Mouse (Mus musculus) heart, embryonic 16.5 days (tissue): Measurements from ENCODE around the gene Adamtsl3. TPM values are rescaled to one million over a fixed set of nuclear protein-coding genes. Genes with fewer than 3 reads are reported as not detected.
"Not testable (repeated sequence)": the region's sequence is repeated elsewhere in the genome, so short reads cannot be mapped to it uniquely, and the experiment has no call there.

ENCODE experiments used
- ATAC-seq: fragments of 200-750 bp; cut with Nextera tagmentation; replicated peaks from 2 replicates; pipeline ENCODE4 v1.8.0; 2017; ENCODE audit warnings: moderate number of reproducible peaks; ENCODE audit not compliant: insufficient read depth, low FRiP score; ENCODE audit errors: extremely low read depth
- H3K27ac ChIP-seq: fragments of 300-500 bp; sonication (generic); 2 replicates; pipeline ENCODE4 v1.5.1; 2014; ENCODE audit warnings: mild to moderate bottlenecking, low read length, control low read depth, moderate library complexity
- H3K27me3 ChIP-seq: fragments of 300-500 bp; sonication (generic); 2 replicates; pipeline ENCODE4 v1.6.1; 2014; ENCODE audit warnings: low read length, mixed read lengths; ENCODE audit not compliant: control insufficient read depth, insufficient read depth
- H3K36me3 ChIP-seq: fragments of 300-500 bp; sonication (generic); 2 replicates; pipeline ENCODE4 v1.6.1; 2014; ENCODE audit not compliant: control insufficient read depth, insufficient read depth
- H3K4me1 ChIP-seq: fragments of 300-500 bp; sonication (generic); 2 replicates; pipeline ENCODE4 v1.6.1; 2014; ENCODE audit warnings: low read length, mixed read lengths; ENCODE audit not compliant: control insufficient read depth, insufficient read depth
- H3K4me2 ChIP-seq: fragments of 300-500 bp; sonication (generic); 2 replicates; pipeline ENCODE4 v1.6.1; 2014; ENCODE audit warnings: low read depth, mild to moderate bottlenecking, control low read depth, low read length
- H3K4me3 ChIP-seq: fragments of 300-500 bp; sonication (generic); 2 replicates; pipeline ENCODE4 v1.5.1; 2014; ENCODE audit warnings: mild to moderate bottlenecking, control low read depth, low read length
- H3K9ac ChIP-seq: fragments of 300-500 bp; sonication (generic); 2 replicates; pipeline ENCODE4 v1.6.1; 2014; ENCODE audit warnings: low read length, control low read depth
- H3K9me3 ChIP-seq: fragments of 300-500 bp; sonication (generic); replicated peaks from 2 replicates; pipeline ENCODE4 v1.6.1; 2016; ENCODE audit warnings: low read length; ENCODE audit not compliant: control insufficient read depth
- WGBS: fragments of 180-500 bp; shearing (Covaris S2); extraction: QIAGEN DNeasy Blood & Tissue Kit; methylation state at CpG from one replicate; pipeline ENCODE4 v1.1.7; 2014; 5-methylcytosine and 5-hydroxymethylcytosine counted together
- polyA plus RNA-seq: library from polyadenylated mRNA; unstranded; fragments of >200 nt; fragmentation: Nextera tagmentation; extraction: Ambion mirVana; gene quantifications from 2 replicates; pipeline ENCODE4 v1.2.1, GENCODE M21; 2015

Adamtsl3 gene
- polyA plus RNA-seq, 1 experiment from 2014 or later = 1.6 TPM

GRCm38 (mm10) chr7:82395239-82395638, 59.7 kb downstream of the Adamtsl3 start:
- H3K9ac ChIP-seq = no peak overlapping the region
- ATAC-seq = no peak
- H3K27ac ChIP-seq = no peak overlapping the region
- no peaks in the 10 kb centered on the region for H3K27me3 ChIP-seq
- peaks cover 5% of the 10 kb centered on the region; the same call in 1 of the 2 replicates for H3K9me3 ChIP-seq
- WGBS = 84% methylated on average over 12 of the region's 12 CpGs
- no peaks in the 10 kb centered on the region for H3K4me1 ChIP-seq
- H3K4me2 ChIP-seq = no peak overlapping the region
- no peak overlapping the region for H3K4me3 ChIP-seq
- no peaks in the 10 kb centered on the region for H3K36me3 ChIP-seq

GRCm38 (mm10) chr7:82395751-82396512, 60.4 kb downstream of the Adamtsl3 start:
- H3K9ac ChIP-seq = no peak overlapping the region
- no peak for ATAC-seq
- H3K4me1 ChIP-seq = no peaks in the 10 kb centered on the region
- WGBS = 77% methylated on average over 6 of the region's 6 CpGs
- H3K36me3 ChIP-seq = no peaks in the 10 kb centered on the region
- H3K9me3 ChIP-seq = no peaks in the 10 kb centered on the region
- H3K27ac ChIP-seq = no peak overlapping the region
- no peaks in the 10 kb centered on the region for H3K27me3 ChIP-seq
- H3K4me2 ChIP-seq = no peak overlapping the region
- no peak overlapping the region for H3K4me3 ChIP-seq

GRCm38 (mm10) chr7:82396869-82397268, 61.4 kb downstream of the Adamtsl3 start:
- Histone ChIP-seq H3K4me2 (no peak overlapping the region), H3K4me3 (no peak overlapping the region), H3K4me1 (no peaks in the 10 kb centered on the region), H3K36me3 (no peaks in the 10 kb centered on the region), H3K27ac (no peak overlapping the region), H3K9ac (no peak overlapping the region), H3K27me3 (no peaks in the 10 kb centered on the region), H3K9me3 (no peaks in the 10 kb centered on the region)
- WGBS = 43% methylated on average over 4 of the region's 5 CpGs
- no peak for ATAC-seq

GRCm38 (mm10) chr7:82397632-82398031, 62.1 kb downstream of the Adamtsl3 start:
- H3K27ac ChIP-seq = no peak overlapping the region
- WGBS = 55% methylated on average over 8 of the region's 8 CpGs
- no peak overlapping the region for H3K9ac ChIP-seq
- ATAC-seq = no peak
- H3K4me1 ChIP-seq = no peaks in the 10 kb centered on the region
- H3K9me3 ChIP-seq = no peaks in the 10 kb centered on the region
- no peak overlapping the region for H3K4me2 ChIP-seq
- no peaks in the 10 kb centered on the region for H3K27me3 ChIP-seq
- no peak overlapping the region for H3K4me3 ChIP-seq
- no peaks in the 10 kb centered on the region for H3K36me3 ChIP-seq

GRCm38 (mm10) chr7:82405466-82406045, 70.1 kb downstream of the Adamtsl3 start:
- H3K27me3 ChIP-seq = no peaks in the 10 kb centered on the region
- no peaks in the 10 kb centered on the region for H3K4me1 ChIP-seq
- no peak for ATAC-seq
- no peak overlapping the region for H3K4me3 ChIP-seq
- H3K9ac ChIP-seq = no peak overlapping the region
- no peaks in the 10 kb centered on the region for H3K36me3 ChIP-seq
- H3K4me2 ChIP-seq = no peak overlapping the region
- no peaks in the 10 kb centered on the region for H3K9me3 ChIP-seq
- WGBS = 84% methylated on average over 9 of the region's 9 CpGs
- no peak overlapping the region for H3K27ac ChIP-seq

GRCm38 (mm10) chr7:82410966-82411365, 75.5 kb downstream of the Adamtsl3 start:
- Histone ChIP-seq H3K4me3 (no peak overlapping the region), H3K4me1 (no peaks in the 10 kb centered on the region), H3K27ac (no peak overlapping the region), H3K9me3 (no peaks in the 10 kb centered on the region), H3K4me2 (no peak overlapping the region), H3K9ac (no peak overlapping the region), H3K36me3 (no peaks in the 10 kb centered on the region), H3K27me3 (no peaks in the 10 kb centered on the region)
- WGBS = 65% methylated on average over 4 of the region's 4 CpGs
- ATAC-seq = no peak

- ATAC-seq = no peak
- no peak overlapping the region for H3K27ac ChIP-seq
Measured at GRCm38 (mm10) chr7:82416653-82417052, 81.2 kb downstream of the Adamtsl3 start.

GRCm38 (mm10) chr7:82417053-82417452, 81.6 kb downstream of the Adamtsl3 start:
- H3K36me3 ChIP-seq = no peaks in the 10 kb centered on the region
- peaks cover 7% of the 10 kb centered on the region for H3K4me1 ChIP-seq
- H3K9me3 ChIP-seq = no peaks in the 10 kb centered on the region
- ATAC-seq = no peak
- H3K9ac ChIP-seq = no peak overlapping the region
- no peak overlapping the region for H3K27ac ChIP-seq
- H3K27me3 ChIP-seq = no peaks in the 10 kb centered on the region
- H3K4me3 ChIP-seq = no peak overlapping the region
- no peak overlapping the region for H3K4me2 ChIP-seq
- WGBS = 70% methylated on average over 4 of the region's 4 CpGs

More at GRCm38 (mm10) chr7:82416653-82417052, 81.2 kb downstream of the Adamtsl3 start:
- no peak overlapping the region for H3K4me2 ChIP-seq
- H3K9ac ChIP-seq = no peak overlapping the region
- no peaks in the 10 kb centered on the region for H3K36me3 ChIP-seq
- H3K9me3 ChIP-seq = no peaks in the 10 kb centered on the region
- H3K4me3 ChIP-seq = no peak overlapping the region
- H3K27me3 ChIP-seq = no peaks in the 10 kb centered on the region
- peaks cover 3% of the 10 kb centered on the region for H3K4me1 ChIP-seq
- WGBS = 52% methylated on average over 6 of the region's 6 CpGs

GRCm38 (mm10) chr7:82420329-82421052, 85.0 kb downstream of the Adamtsl3 start:
- not testable (repeated sequence) for H3K4me2 ChIP-seq, H3K9me3 ChIP-seq, H3K36me3 ChIP-seq, H3K27me3 ChIP-seq, H3K9ac ChIP-seq, ATAC-seq, H3K4me3 ChIP-seq, H3K27ac ChIP-seq
- 61% methylated on average over 6 of the region's 6 CpGs for WGBS
- H3K4me1 ChIP-seq = peaks cover 32% of the 10 kb centered on the region
